Mouse (Mus musculus): ENCODE results near the gene Kcnd3.

- TF ChIP-seq CTCF (IDR thresholded peaks at IDR 0.05; ENCODE audit: low read depth, low read length), result no peak
- TF ChIP-seq GATA1 (IDR thresholded peaks at IDR 0.05; ENCODE audit: borderline replicate concordance, low read length), result no peak
- TF ChIP-seq GATA2 (IDR thresholded peaks at IDR 0.05; ENCODE audit: borderline replicate concordance, low read depth, low read length), result no peak
- TF ChIP-seq POLR2AphosphoS5 (IDR thresholded peaks at IDR 0.05; ENCODE audit: insufficient replicate concordance, low read depth, low read length), result no peak
- no peak for TF ChIP-seq TAL1 (conservative IDR thresholded peaks at IDR 0.05; ENCODE audit: low read depth, low read length)
These were observed 258.1 kb downstream of the Kcnd3 start for GRCm38 (mm10) chr3:105710246-105710645.
